Mouse (Mus musculus): ENCODE results near the gene G430095P16Rik. TPM values are rescaled to one million over a fixed set of nuclear protein-coding genes. Genes with fewer than 3 reads are reported as not detected.

Gene G430095P16Rik
- polyA plus RNA-seq (2014; fragmentation: Nextera tagmentation; extraction: Ambion mirVana), result 0.76 and 1.8 TPM in 2 replicates

GRCm38 (mm10) chr8:84722850-84723570, at the start of gene G430095P16Rik:
TSS of gene G430095P16Rik (plus strand) at chr8:84723007.
- no peak within 1 kb of the TSS for H3K9ac ChIP-seq (replicated peaks; ENCODE audit: low read depth, low read length)
- no peaks in the 10 kb centered on the region; the same call in 1 of the 2 replicates for H3K27me3 ChIP-seq (ENCODE audit: control insufficient read depth, insufficient read depth, low read length)
- peaks cover 21% of the 10 kb centered on the region for H3K4me1 ChIP-seq (ENCODE audit: control insufficient read depth, insufficient read depth, low read length)
- H3K4me2 ChIP-seq (ENCODE audit: low read depth, low read length), result peak within 1 kb of the TSS; percentile 2; the same call in 1 of the 2 replicates
- peak; percentile 68 for ATAC-seq (ENCODE audit: low read depth)
- no peaks in the 10 kb centered on the region for H3K36me3 ChIP-seq (ENCODE audit: control insufficient read depth, insufficient read depth, low read length)
- 18% methylated on average over 10 of the region's 10 CpGs for WGBS
- no peak within 1 kb of the TSS for H3K4me3 ChIP-seq (ENCODE audit: low read depth, low read length)
- no peaks in the 10 kb centered on the region for H3K9me3 ChIP-seq (ENCODE audit: control insufficient read depth, low read length)
- peak within 1 kb of the TSS; percentile 81 for H3K27ac ChIP-seq (ENCODE audit: low read depth, low read length)

- Histone ChIP-seq H3K9me3 (ENCODE audit: control insufficient read depth, low read length) (no peaks in the 10 kb centered on the region), H3K36me3 (ENCODE audit: control insufficient read depth, insufficient read depth, low read length) (peaks cover 25% of the 10 kb centered on the region), H3K4me3 (ENCODE audit: low read depth, low read length) (no peak overlapping the region), H3K27ac (ENCODE audit: low read depth, low read length) (no peak overlapping the region), H3K9ac (replicated peaks; ENCODE audit: low read depth, low read length) (no peak overlapping the region), H3K4me1 (ENCODE audit: control insufficient read depth, insufficient read depth, low read length) (no peaks in the 10 kb centered on the region), H3K27me3 (ENCODE audit: control insufficient read depth, insufficient read depth, low read length) (no peaks in the 10 kb centered on the region), H3K4me2 (ENCODE audit: low read depth, low read length) (no peak overlapping the region)
- WGBS, result 99% methylated on average over 5 of the region's 5 CpGs
- ATAC-seq (ENCODE audit: low read depth), result no peak
Observed at GRCm38 (mm10) chr8:84677305-84677704, 45.5 kb upstream of the G430095P16Rik start.

- no peak for ATAC-seq (ENCODE audit: low read depth)
Observed at GRCm38 (mm10) chr8:84681476-84681875, 41.3 kb upstream of the G430095P16Rik start.

GRCm38 (mm10) chr8:84682257-84682656, 40.5 kb upstream of the G430095P16Rik start:
- H3K36me3 ChIP-seq (ENCODE audit: control insufficient read depth, insufficient read depth, low read length), result no peaks in the 10 kb centered on the region
- no peak overlapping the region for H3K27ac ChIP-seq (ENCODE audit: low read depth, low read length)
- ATAC-seq (ENCODE audit: low read depth), result no peak
- H3K4me2 ChIP-seq (ENCODE audit: low read depth, low read length), result no peak overlapping the region
- 87% methylated on average over 2 of the region's 2 CpGs for WGBS
- no peaks in the 10 kb centered on the region for H3K9me3 ChIP-seq (ENCODE audit: control insufficient read depth, low read length)
- H3K4me1 ChIP-seq (ENCODE audit: control insufficient read depth, insufficient read depth, low read length), result peaks cover 22% of the 10 kb centered on the region
- H3K9ac ChIP-seq (replicated peaks; ENCODE audit: low read depth, low read length), result no peak overlapping the region
- H3K27me3 ChIP-seq (ENCODE audit: control insufficient read depth, insufficient read depth, low read length), result no peaks in the 10 kb centered on the region; the same call in 1 of the 2 replicates
- no peak overlapping the region for H3K4me3 ChIP-seq (ENCODE audit: low read depth, low read length)

More at GRCm38 (mm10) chr8:84681476-84681875, 41.3 kb upstream of the G430095P16Rik start:
- peaks cover 18% of the 10 kb centered on the region for H3K4me1 ChIP-seq (ENCODE audit: control insufficient read depth, insufficient read depth, low read length)
- H3K4me2 ChIP-seq (ENCODE audit: low read depth, low read length), result no peak overlapping the region
- WGBS, result 84% methylated on average over 2 of the region's 2 CpGs
- no peak overlapping the region for H3K4me3 ChIP-seq (ENCODE audit: low read depth, low read length)
- H3K27me3 ChIP-seq (ENCODE audit: control insufficient read depth, insufficient read depth, low read length), result no peaks in the 10 kb centered on the region
- no peaks in the 10 kb centered on the region for H3K9me3 ChIP-seq (ENCODE audit: control insufficient read depth, low read length)
- no peak overlapping the region for H3K27ac ChIP-seq (ENCODE audit: low read depth, low read length)
- no peaks in the 10 kb centered on the region; the same call in 1 of the 2 replicates for H3K36me3 ChIP-seq (ENCODE audit: control insufficient read depth, insufficient read depth, low read length)
- no peak overlapping the region for H3K9ac ChIP-seq (replicated peaks; ENCODE audit: low read depth, low read length)

- H3K9ac ChIP-seq (replicated peaks; ENCODE audit: low read depth, low read length), result no peak overlapping the region
- H3K36me3 ChIP-seq (ENCODE audit: control insufficient read depth, insufficient read depth, low read length), result no peaks in the 10 kb centered on the region
- peaks cover 31% of the 10 kb centered on the region for H3K4me1 ChIP-seq (ENCODE audit: control insufficient read depth, insufficient read depth, low read length)
- H3K4me2 ChIP-seq (ENCODE audit: low read depth, low read length), result no peak overlapping the region
- H3K4me3 ChIP-seq (ENCODE audit: low read depth, low read length), result no peak overlapping the region
- H3K27me3 ChIP-seq (ENCODE audit: control insufficient read depth, insufficient read depth, low read length), result no peaks in the 10 kb centered on the region; the same call in 1 of the 2 replicates
- no peak overlapping the region for H3K27ac ChIP-seq (ENCODE audit: low read depth, low read length)
- WGBS, result 19% methylated on average over 3 of the region's 3 CpGs
- no peak for ATAC-seq (ENCODE audit: low read depth)
- no peaks in the 10 kb centered on the region for H3K9me3 ChIP-seq (ENCODE audit: control insufficient read depth, low read length)
Observed at GRCm38 (mm10) chr8:84684537-84684936, 38.3 kb upstream of the G430095P16Rik start.

GRCm38 (mm10) chr8:84686191-84687002, 36.4 kb upstream of the G430095P16Rik start, which contains the start of gene Trmt1:
TSS of gene Trmt1 (plus strand) at chr8:84686307.
- Histone ChIP-seq H3K4me1 (ENCODE audit: control insufficient read depth, insufficient read depth, low read length) (peaks cover 38% of the 10 kb centered on the region), H3K9me3 (ENCODE audit: control insufficient read depth, low read length) (no peaks in the 10 kb centered on the region), H3K27me3 (ENCODE audit: control insufficient read depth, insufficient read depth, low read length) (no peaks in the 10 kb centered on the region; the same call in 1 of the 2 replicates), H3K4me2 (ENCODE audit: low read depth, low read length) (peak within 1 kb of the TSS; percentile 82), H3K27ac (ENCODE audit: low read depth, low read length) (peak within 1 kb of the TSS; percentile 84), H3K4me3 (ENCODE audit: low read depth, low read length) (peak within 1 kb of the TSS; percentile 99), H3K9ac (replicated peaks; ENCODE audit: low read depth, low read length) (peak within 1 kb of the TSS; percentile 100), H3K36me3 (ENCODE audit: control insufficient read depth, insufficient read depth, low read length) (no peaks in the 10 kb centered on the region)
- 9% methylated on average over 20 of the region's 20 CpGs for WGBS
- no peak for ATAC-seq (ENCODE audit: low read depth)

GRCm38 (mm10) chr8:84687003-84687704, 35.7 kb upstream of the G430095P16Rik start:
- H3K4me2 ChIP-seq (ENCODE audit: low read depth, low read length), result peak overlapping the region; percentile 82
- no peaks in the 10 kb centered on the region; the same call in 1 of the 2 replicates for H3K27me3 ChIP-seq (ENCODE audit: control insufficient read depth, insufficient read depth, low read length)
- peak; percentile 26 for ATAC-seq (ENCODE audit: low read depth)
- peaks cover 38% of the 10 kb centered on the region for H3K4me1 ChIP-seq (ENCODE audit: control insufficient read depth, insufficient read depth, low read length)
- under 1% methylated on average over 55 of the region's 62 CpGs for WGBS
- H3K36me3 ChIP-seq (ENCODE audit: control insufficient read depth, insufficient read depth, low read length), result no peaks in the 10 kb centered on the region
- H3K4me3 ChIP-seq (ENCODE audit: low read depth, low read length), result peak overlapping the region; percentile 99
- peak overlapping the region; percentile 100 for H3K9ac ChIP-seq (replicated peaks; ENCODE audit: low read depth, low read length)
- H3K9me3 ChIP-seq (ENCODE audit: control insufficient read depth, low read length), result no peaks in the 10 kb centered on the region
- H3K27ac ChIP-seq (ENCODE audit: low read depth, low read length), result peak overlapping the region; percentile 84

- Histone ChIP-seq H3K27me3 (ENCODE audit: control insufficient read depth, insufficient read depth, low read length) (no peaks in the 10 kb centered on the region; the same call in 1 of the 2 replicates), H3K4me1 (ENCODE audit: control insufficient read depth, insufficient read depth, low read length) (peaks cover 38% of the 10 kb centered on the region), H3K27ac (ENCODE audit: low read depth, low read length) (peak within 1 kb of the TSS; percentile 84), H3K9me3 (ENCODE audit: control insufficient read depth, low read length) (no peaks in the 10 kb centered on the region), H3K36me3 (ENCODE audit: control insufficient read depth, insufficient read depth, low read length) (no peaks in the 10 kb centered on the region), H3K4me2 (ENCODE audit: low read depth, low read length) (peak within 1 kb of the TSS; percentile 82), H3K9ac (replicated peaks; ENCODE audit: low read depth, low read length) (peak within 1 kb of the TSS; percentile 100), H3K4me3 (ENCODE audit: low read depth, low read length) (peak within 1 kb of the TSS; percentile 99)
- WGBS, result 0% methylated on average over 29 of the region's 37 CpGs
- ATAC-seq (ENCODE audit: low read depth), result peak; percentile 90
Observed at GRCm38 (mm10) chr8:84687705-84688100, 35.1 kb upstream of the G430095P16Rik start, which contains the start of gene Nacc1. TSS of gene Nacc1 (minus strand) at chr8:84687862.
